Mouse (Mus musculus) embryo, embryonic 10.5 days (tissue): ENCODE data around the gene Grid1.

ENCODE experiments used
- DNase-seq: peaks from one replicate; pipeline ENCODE4 v3.0.0-alpha.2; 2015; ENCODE audit warnings: low spot score

Gene Grid1

GRCm38 (mm10) chr14:34917111-34917510 is 97.2 kb downstream of the Grid1 start:
- no peak for DNase-seq

- no peak for DNase-seq
Measured at GRCm38 (mm10) chr14:34919221-34919620, 99.3 kb downstream of the Grid1 start.

GRCm38 (mm10) chr14:34921265-34921664 is 101.4 kb downstream of the Grid1 start:
- no peak for DNase-seq

GRCm38 (mm10) chr14:34925021-34925420 is 105.1 kb downstream of the Grid1 start:
- DNase-seq = no peak

GRCm38 (mm10) chr14:34930040-34930719 is 110.3 kb downstream of the Grid1 start:
- DNase-seq = no peak

- peak; percentile 35 for DNase-seq
Measured at GRCm38 (mm10) chr14:34933197-34933596, 113.3 kb downstream of the Grid1 start.

DNA sequence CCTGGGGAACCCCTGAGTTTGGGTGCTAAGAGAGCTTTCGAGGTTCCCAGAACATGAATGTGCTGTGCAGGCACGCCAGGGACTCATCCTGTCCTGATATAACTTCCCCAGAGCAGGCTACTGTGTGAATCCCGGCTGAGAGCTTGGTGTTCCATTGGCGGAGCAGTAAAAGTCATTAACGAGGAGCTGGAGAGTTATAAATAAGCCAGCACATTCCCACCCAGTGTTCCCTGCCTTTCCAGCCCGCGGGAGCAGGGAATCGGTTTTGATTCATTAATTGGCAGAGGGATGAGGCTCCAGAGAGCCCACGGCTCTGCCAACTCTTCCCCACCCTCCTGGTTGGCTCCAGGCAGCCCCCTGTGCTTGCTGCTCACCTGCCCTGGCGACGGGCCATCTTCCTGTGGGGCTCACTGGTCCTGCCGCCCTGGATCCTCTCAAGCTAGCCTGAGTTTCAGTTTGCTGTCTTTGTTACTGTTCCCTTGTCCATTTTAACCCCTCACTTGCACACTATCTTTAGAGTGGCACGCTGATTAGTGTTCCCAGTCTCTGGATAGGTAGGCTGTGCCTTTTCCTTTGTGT is 116.4 kb downstream of the Grid1 start:
- no peak for DNase-seq

DNA sequence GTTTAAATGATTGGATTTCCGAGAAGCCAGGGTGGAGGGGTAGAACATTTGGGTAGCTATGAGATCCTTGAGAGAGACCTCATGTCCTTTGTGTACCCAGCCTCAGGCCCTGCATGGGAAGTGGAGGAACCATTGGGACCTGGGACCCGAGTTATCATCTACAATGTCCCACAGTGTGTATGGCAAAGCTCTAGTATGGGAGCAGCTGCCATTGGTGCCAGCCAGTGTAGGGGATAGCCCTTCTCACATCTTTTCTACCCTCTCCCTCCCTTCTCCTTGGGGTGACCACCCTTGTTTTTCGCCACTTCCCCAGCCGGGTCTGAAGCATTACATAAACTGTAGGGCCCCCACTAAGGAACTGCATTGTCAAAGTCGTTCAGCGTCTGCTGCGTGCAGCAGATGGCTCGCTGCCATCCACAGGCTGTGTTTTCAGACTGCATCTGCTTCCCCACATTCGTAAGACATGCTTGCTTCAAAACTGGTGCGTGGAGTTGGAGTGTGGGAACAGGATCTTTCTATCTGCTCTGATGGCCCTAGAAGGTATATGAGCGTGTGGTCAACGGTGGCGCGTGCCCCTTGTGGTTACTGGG is 124.6 kb downstream of the Grid1 start:
- DNase-seq = no peak

- DNase-seq = no peak
Measured at GRCm38 (mm10) chr14:34945471-34946313, 125.8 kb downstream of the Grid1 start.

GRCm38 (mm10) chr14:34946314-34946583 is 126.3 kb downstream of the Grid1 start:
- no peak for DNase-seq

- DNase-seq = no peak
Measured at GRCm38 (mm10) chr14:34948249-34948648, 128.3 kb downstream of the Grid1 start.

- no peak for DNase-seq
Measured at GRCm38 (mm10) chr14:34952311-34952710, 132.4 kb downstream of the Grid1 start.

- DNase-seq = no peak
Measured at GRCm38 (mm10) chr14:34953566-34953965, 133.7 kb downstream of the Grid1 start.

- no peak for DNase-seq
Measured at GRCm38 (mm10) chr14:34955689-34956088, 135.8 kb downstream of the Grid1 start.

- DNase-seq = no peak
Measured at GRCm38 (mm10) chr14:34960227-34960626, 140.3 kb downstream of the Grid1 start.

GRCm38 (mm10) chr14:34963616-34964168 is 143.8 kb downstream of the Grid1 start:
- no peak for DNase-seq

GRCm38 (mm10) chr14:34969102-34969819 is 149.4 kb downstream of the Grid1 start:
- peak; percentile 42 for DNase-seq

GRCm38 (mm10) chr14:34972930-34973329 is 153.0 kb downstream of the Grid1 start:
- no peak for DNase-seq

DNA sequence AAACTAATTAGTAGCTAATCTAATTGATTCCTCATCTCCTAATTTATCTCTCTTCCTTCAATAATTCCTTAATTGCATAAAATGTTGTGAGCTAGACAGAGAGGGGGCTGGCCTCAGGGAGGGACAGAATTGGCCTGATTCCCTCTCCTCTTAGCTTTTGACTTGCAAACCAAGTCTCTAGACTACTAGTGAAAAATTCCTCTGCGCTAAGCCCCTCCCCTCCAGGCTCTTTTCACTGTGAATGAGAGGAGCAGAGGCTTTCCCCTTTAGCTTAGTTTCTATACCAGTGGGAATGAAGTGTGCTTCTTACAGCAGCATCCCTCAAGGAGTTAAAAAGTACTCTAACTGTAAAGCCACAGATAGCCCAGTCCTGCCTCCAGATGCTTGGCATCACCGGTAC is 160.8 kb downstream of the Grid1 start:
- no peak for DNase-seq

GRCm38 (mm10) chr14:34989131-34989530 is 169.2 kb downstream of the Grid1 start:
- no peak for DNase-seq

DNA sequence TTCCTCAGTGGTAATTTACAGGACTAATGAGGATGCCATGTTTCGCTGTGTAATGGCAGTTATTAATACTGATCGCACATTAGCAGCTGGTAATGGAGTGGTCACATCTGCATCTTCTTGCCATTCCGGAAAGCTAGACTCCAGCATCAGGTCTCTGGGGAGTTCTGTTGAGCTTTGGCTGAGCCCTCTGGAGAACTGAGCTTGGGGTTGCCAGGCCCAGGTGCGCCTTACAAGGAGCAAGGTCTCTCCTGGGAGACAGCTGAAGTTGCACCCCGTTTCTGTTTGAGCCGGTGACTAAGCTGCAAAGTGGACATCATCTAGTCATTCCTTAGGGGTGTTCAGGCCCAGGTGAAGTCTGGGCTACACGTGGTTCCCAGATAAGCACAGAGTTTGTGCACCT is 186.8 kb downstream of the Grid1 start:
- no peak for DNase-seq

- DNase-seq = no peak
Measured at GRCm38 (mm10) chr14:35008674-35009073, 188.8 kb downstream of the Grid1 start.
